Mouse (Mus musculus) neural tube, embryonic 14.5 days (tissue): ENCODE data around the gene Hmgn1. TPM values are rescaled to one million over a fixed set of nuclear protein-coding genes. Genes with fewer than 3 reads are reported as not detected.
"Not testable (repeated sequence)": the region's sequence is repeated elsewhere in the genome, so short reads cannot be mapped to it uniquely, and the experiment has no call there.

ENCODE experiments used
- ATAC-seq: fragments of 200-750 bp; cut with Nextera tagmentation; 2 replicates; pipeline ENCODE4 v1.8.0; 2017; ENCODE audit warnings: low read depth, mild to moderate bottlenecking, moderate TSS enrichment, moderate library complexity
- H3K27ac ChIP-seq: fragments of 300-500 bp; sonication (generic); 2 replicates; pipeline ENCODE4 v1.5.1; 2014; ENCODE audit warnings: low read depth, mild to moderate bottlenecking, control low read depth, low read length, moderate library complexity, mixed read lengths
- H3K27me3 ChIP-seq: fragments of 300-500 bp; sonication (generic); 2 replicates; pipeline ENCODE4 v1.6.1; 2014; ENCODE audit warnings: low read length; ENCODE audit not compliant: control insufficient read depth, insufficient read depth
- H3K36me3 ChIP-seq: fragments of 300-500 bp; sonication (generic); 2 replicates; pipeline ENCODE4 v1.6.1; 2014; ENCODE audit warnings: low read length, mixed read lengths; ENCODE audit not compliant: control insufficient read depth, insufficient read depth
- H3K4me1 ChIP-seq: fragments of 300-500 bp; sonication (generic); 2 replicates; pipeline ENCODE4 v1.6.1; 2014; ENCODE audit warnings: low read length; ENCODE audit not compliant: control insufficient read depth, insufficient read depth
- H3K4me2 ChIP-seq: fragments of 300-500 bp; sonication (generic); 2 replicates; pipeline ENCODE4 v1.6.1; 2014; ENCODE audit warnings: mild to moderate bottlenecking, low read depth, low read length, control low read depth
- H3K4me3 ChIP-seq: fragments of 300-500 bp; sonication (generic); 2 replicates; pipeline ENCODE4 v1.5.1; 2014; ENCODE audit warnings: low read depth, low read length, control low read depth, mixed read lengths
- H3K9ac ChIP-seq: fragments of 300-500 bp; sonication (generic); replicated peaks from 2 replicates; pipeline ENCODE4 v1.6.1; 2014; ENCODE audit warnings: low read depth, mild to moderate bottlenecking, control low read depth, low read length, mixed read lengths
- H3K9me3 ChIP-seq: fragments of 300-500 bp; sonication (generic); 2 replicates; pipeline ENCODE4 v1.6.1; 2016; ENCODE audit warnings: low read length; ENCODE audit not compliant: control insufficient read depth
- WGBS: fragments of 180-500 bp; shearing (Covaris S2); extraction: QIAGEN DNeasy Blood & Tissue Kit; methylation state at CpG from one replicate; pipeline ENCODE4 v1.1.7; 2014; 5-methylcytosine and 5-hydroxymethylcytosine counted together
- polyA plus RNA-seq: library from polyadenylated mRNA; unstranded; fragments of >200 nt; fragmentation: Nextera tagmentation; extraction: Ambion mirVana; gene quantifications from 2 replicates; pipeline ENCODE4 v1.2.1, GENCODE M21; 2014

Gene Hmgn1
- polyA plus RNA-seq, 1 experiment from 2014 or later = 255 TPM

- no peaks in the 10 kb centered on the region for H3K36me3 ChIP-seq
- no peak overlapping the region for H3K4me3 ChIP-seq
- no peak overlapping the region for H3K9ac ChIP-seq
- H3K27ac ChIP-seq = no peak overlapping the region
- H3K4me1 ChIP-seq = no peaks in the 10 kb centered on the region
- no peak for ATAC-seq
- H3K9me3 ChIP-seq = no peaks in the 10 kb centered on the region
- 72% methylated on average over 4 of the region's 4 CpGs for WGBS
- H3K27me3 ChIP-seq = no peaks in the 10 kb centered on the region
- no peak overlapping the region for H3K4me2 ChIP-seq
Observed at GRCm38 (mm10) chr16:96109673-96110072, 17.9 kb downstream of the Hmgn1 start.

DNA sequence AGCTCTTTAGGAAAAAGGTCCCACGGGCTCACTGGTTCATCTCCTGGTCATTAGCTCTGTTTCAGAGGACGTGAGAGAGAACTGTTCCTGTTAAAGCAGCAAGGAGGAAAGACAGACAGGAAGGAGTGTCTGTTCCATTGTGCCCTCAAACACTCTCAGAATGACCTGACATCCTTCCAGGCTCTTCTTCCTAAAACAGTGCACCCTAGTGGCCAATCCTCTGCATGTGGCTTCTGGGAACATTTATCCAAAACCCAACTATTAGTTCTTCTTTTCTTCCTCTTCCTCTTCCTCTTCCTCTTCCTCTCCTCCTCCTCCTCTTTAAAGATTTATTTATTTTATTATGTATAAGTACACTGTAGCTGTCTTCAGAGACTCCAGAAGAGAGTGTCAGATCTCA, 24.5 kb downstream of the Hmgn1 start:
- no peak overlapping the region for H3K4me2 ChIP-seq
- no peaks in the 10 kb centered on the region for H3K9me3 ChIP-seq
- H3K27me3 ChIP-seq = no peaks in the 10 kb centered on the region
- no peak overlapping the region for H3K9ac ChIP-seq
- H3K4me3 ChIP-seq = no peak overlapping the region
- ATAC-seq = no peak
- H3K27ac ChIP-seq = no peak overlapping the region
- 42% methylated on average over 2 of the region's 2 CpGs for whole genome bisulfite sequencing
- H3K4me1 ChIP-seq = no peaks in the 10 kb centered on the region
- no peaks in the 10 kb centered on the region for H3K36me3 ChIP-seq

- not testable (repeated sequence) for H3K27me3 ChIP-seq, H3K27ac ChIP-seq, H3K36me3 ChIP-seq, H3K9ac ChIP-seq, H3K4me1 ChIP-seq, ATAC-seq, H3K4me3 ChIP-seq, H3K4me2 ChIP-seq, H3K9me3 ChIP-seq
Observed at GRCm38 (mm10) chr16:96097811-96098210, 29.7 kb downstream of the Hmgn1 start.

GRCm38 (mm10) chr16:96095966-96096365, 31.6 kb downstream of the Hmgn1 start:
- Histone ChIP-seq H3K4me3 (no peak overlapping the region), H3K27ac (no peak overlapping the region), H3K9me3 (no peaks in the 10 kb centered on the region), H3K4me2 (no peak overlapping the region), H3K27me3 (no peaks in the 10 kb centered on the region), H3K4me1 (no peaks in the 10 kb centered on the region), H3K9ac (no peak overlapping the region), H3K36me3 (no peaks in the 10 kb centered on the region)
- 87% methylated on average over 5 of the region's 5 CpGs for WGBS
- no peak for ATAC-seq

DNA sequence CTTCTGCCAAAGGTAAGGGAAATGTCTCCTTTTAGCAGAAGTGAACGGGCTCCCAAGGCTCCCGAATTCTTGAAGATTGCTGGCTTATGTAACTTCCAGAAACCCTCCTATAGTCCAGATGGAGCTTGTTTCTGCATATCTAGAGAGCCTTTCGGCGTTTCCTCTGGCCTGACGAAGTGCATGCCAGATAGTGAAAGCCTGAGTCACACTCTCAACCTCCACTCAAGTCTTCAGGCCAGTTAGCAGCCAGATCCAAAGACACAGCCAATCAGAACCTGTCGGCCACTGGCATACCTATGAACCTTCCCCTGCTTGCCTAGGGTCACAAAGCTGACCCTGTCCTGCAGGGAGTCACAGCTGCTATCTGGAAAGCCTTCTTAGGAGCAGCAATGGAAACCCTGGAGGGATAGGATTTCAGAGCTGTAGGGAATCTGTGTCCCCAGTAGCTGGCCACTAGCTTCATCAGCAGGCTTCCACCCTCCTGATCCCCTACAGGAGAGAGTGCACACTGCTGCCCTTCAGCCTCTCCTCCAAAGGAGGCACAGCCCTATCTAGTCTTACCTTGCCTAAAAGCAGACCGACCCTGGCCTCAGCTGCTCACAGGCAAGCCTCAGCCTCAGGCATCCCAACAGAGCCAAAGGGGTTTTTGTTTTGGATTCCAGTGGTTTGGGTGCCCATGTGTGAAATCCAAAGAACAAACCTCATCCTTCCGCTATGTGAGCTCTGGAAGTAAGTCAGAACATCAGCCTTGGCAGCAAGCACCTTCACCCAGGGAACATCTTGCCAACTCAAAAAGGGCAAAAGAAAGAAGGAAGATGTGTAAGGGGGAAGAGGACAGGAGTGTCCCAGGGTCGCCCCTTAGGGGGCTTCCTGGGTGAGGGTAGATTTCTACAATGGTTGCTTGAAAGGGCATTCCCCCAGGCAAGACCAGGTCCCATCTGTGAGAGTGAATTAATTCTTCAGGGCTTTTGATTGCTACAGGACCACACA, 35.7 kb downstream of the Hmgn1 start:
- Histone ChIP-seq H3K9me3 (no peaks in the 10 kb centered on the region), H3K4me3 (no peak overlapping the region), H3K4me2 (no peak overlapping the region), H3K4me1 (no peaks in the 10 kb centered on the region), H3K9ac (no peak overlapping the region), H3K36me3 (no peaks in the 10 kb centered on the region), H3K27ac (no peak overlapping the region), H3K27me3 (no peaks in the 10 kb centered on the region)
- WGBS = 72% methylated on average over 9 of the region's 9 CpGs
- no peak for ATAC-seq

DNA sequence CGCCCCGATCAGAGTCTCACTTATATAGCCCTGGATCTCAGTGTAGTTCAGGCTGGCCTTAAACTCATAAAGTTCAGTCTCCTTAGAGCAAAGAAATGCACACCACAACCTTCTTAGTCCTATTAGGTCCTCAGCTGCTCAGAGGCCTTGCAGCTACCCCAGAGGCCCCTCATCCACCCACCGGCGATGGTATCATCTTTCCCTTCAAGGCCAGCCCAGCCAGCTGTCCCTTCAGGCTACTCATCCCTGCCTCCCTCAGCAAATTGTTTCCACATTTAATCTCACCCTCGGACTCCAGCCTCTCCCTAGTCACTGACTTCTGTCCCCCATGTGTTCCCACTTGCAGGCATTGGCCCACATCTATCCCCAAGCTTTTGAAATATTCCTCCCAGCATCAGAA, 39.4 kb downstream of the Hmgn1 start:
- H3K4me2 ChIP-seq = no peak overlapping the region
- 84% methylated on average over 5 of the region's 5 CpGs for WGBS
- H3K4me1 ChIP-seq = no peaks in the 10 kb centered on the region; the same call in 1 of the 2 replicates
- ATAC-seq = no peak
- H3K27ac ChIP-seq = no peak overlapping the region
- no peaks in the 10 kb centered on the region for H3K27me3 ChIP-seq
- H3K4me3 ChIP-seq = no peak overlapping the region
- H3K36me3 ChIP-seq = no peaks in the 10 kb centered on the region
- H3K9me3 ChIP-seq = no peaks in the 10 kb centered on the region
- no peak overlapping the region for H3K9ac ChIP-seq

- no peaks in the 10 kb centered on the region for H3K27me3 ChIP-seq
- no peaks in the 10 kb centered on the region; the same call in 1 of the 2 replicates for H3K4me1 ChIP-seq
- no peaks in the 10 kb centered on the region for H3K36me3 ChIP-seq
- H3K4me3 ChIP-seq = no peak overlapping the region
- ATAC-seq = no peak
- H3K9me3 ChIP-seq = no peaks in the 10 kb centered on the region
- H3K9ac ChIP-seq = no peak overlapping the region
- H3K4me2 ChIP-seq = no peak overlapping the region
- H3K27ac ChIP-seq = no peak overlapping the region
- 77% methylated on average over 4 of the region's 4 CpGs for WGBS
Observed at GRCm38 (mm10) chr16:96087436-96087835, 40.1 kb downstream of the Hmgn1 start.

DNA sequence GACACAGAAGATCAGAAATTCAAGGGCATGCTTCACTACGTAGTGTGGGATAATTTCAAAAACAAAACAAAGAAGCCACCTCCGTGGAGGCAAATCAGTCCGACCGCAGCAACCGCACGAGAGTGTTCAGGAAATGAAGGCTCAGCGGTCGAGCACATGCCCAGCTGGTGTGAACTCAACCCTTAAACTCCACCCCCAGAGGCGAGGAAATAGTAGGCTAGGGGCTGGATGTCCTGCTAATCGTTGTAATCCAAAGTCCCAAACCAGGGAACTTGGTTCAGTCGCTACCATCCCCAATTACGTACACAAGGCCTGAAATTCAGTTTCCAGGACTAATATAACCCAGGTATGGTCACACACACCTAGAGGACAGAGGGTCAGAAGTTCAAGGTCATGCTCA, 40.5 kb downstream of the Hmgn1 start:
- no peaks in the 10 kb centered on the region for H3K36me3 ChIP-seq
- H3K9me3 ChIP-seq = no peaks in the 10 kb centered on the region
- H3K4me2 ChIP-seq = no peak overlapping the region
- H3K27ac ChIP-seq = no peak overlapping the region
- no peak for ATAC-seq
- H3K4me3 ChIP-seq = no peak overlapping the region
- H3K4me1 ChIP-seq = no peaks in the 10 kb centered on the region; the same call in 1 of the 2 replicates
- no peaks in the 10 kb centered on the region for H3K27me3 ChIP-seq
- H3K9ac ChIP-seq = no peak overlapping the region
- 77% methylated on average over 12 of the region's 12 CpGs for WGBS

DNA sequence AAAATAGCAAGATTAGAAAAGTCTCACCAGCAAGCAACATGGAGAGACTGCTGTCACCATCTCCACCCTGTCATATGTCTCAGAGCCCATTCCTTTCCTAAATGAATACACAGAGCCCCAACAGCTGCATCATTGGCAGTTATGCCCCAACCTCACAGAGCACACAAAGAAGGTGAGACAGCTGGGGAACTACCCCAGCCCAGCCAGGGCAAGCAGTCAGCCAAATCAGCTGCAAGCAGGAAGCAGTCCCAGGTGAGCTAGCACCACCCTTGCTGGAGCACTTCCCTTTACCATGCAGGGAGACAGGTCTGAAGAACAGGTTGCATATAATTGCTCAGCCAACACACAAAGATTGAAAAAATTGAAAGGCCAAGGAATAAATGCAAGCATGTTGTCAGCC, 41.9 kb downstream of the Hmgn1 start:
- Histone ChIP-seq H3K27me3 (no peaks in the 10 kb centered on the region), H3K4me1 (peaks cover 6% of the 10 kb centered on the region), H3K27ac (no peak overlapping the region), H3K9ac (no peak overlapping the region), H3K4me2 (no peak overlapping the region), H3K36me3 (0 out of 2 replicates have a peak, but pooled peaks cover under 1% of the 10 kb centered on the region), H3K9me3 (no peaks in the 10 kb centered on the region), H3K4me3 (no peak overlapping the region)
- no peak for ATAC-seq
